Comparison of ENCODE assay signal across 7 mouse cellular contexts in the genomic region with DNA sequence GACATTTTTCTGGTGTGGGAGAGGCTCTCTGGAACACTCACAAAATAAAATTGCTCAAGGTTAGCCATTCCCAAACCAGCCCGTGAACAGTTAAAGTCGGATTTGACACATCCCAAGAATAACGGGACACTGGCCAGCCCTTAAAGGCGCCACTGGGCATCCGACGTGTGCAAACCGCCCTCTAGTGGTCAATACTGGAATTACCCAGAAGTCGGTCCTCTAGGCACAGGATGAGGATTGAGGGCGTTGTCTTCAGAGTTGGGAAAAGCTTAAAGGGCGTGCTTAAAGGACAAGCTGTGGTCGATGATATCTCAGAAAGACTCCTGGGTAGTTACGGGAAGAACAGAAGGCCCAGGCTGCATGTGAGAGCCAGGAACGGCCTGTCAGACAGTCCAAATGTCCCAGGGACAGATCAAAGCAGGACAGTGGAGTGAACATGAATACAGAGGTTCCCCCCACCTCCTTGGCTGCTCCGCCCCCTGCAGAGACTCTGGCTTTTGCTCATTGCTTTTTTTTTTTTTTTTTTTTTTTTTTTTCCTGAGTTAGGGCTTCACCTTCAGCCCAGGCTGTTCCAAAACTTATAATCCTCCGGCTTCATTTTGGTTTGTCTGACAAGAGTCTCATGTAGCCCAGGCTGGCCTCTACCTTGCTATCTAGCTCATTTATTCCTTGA.
DNase-seq lines count a peak whose midpoint lies in the region; ATAC-seq lines count a peak whose summit lies in the region.

No protein-coding gene starts in this region.

- H3K4me2 ChIP-seq in forebrain, embryonic 14.5 days (ENCODE audit: low read length) = no peak overlapping the region

- no peaks in the 10 kb centered on the region for H3K27me3 ChIP-seq in forebrain, embryonic 14.5 days (replicated peaks; ENCODE audit: control insufficient read depth, insufficient read depth, low read length)

- DNase-seq in MN1 (ENCODE audit: low spot score) = peak; percentile 95
- DNase-seq in c-Kit-positive CD71-positive TER-119-negative erythroid progenitor cells, embryonic 14.5 days (ENCODE audit: low read depth) = peak; percentile 85
- DNase-seq in forebrain, embryonic 14.5 days (ENCODE audit: low spot score) = peak; percentile 93
- peak; percentile 94 for DNase-seq in heart, postnatal 4 days
- DNase-seq in layer of hippocampus, postnatal 14 days (ENCODE audit: low spot score in 2 of 2) = peak; percentile 84 to 90
- DNase-seq in lung, postnatal 36 days = peak; percentile 95
- DNase-seq in right cerebral cortex, postnatal 25 days = peak; percentile 70

- H3K9ac ChIP-seq in forebrain, embryonic 14.5 days (ENCODE audit: low read length) = no peak overlapping the region

- no peak overlapping the region for H3K27ac ChIP-seq in forebrain, embryonic 14.5 days (ENCODE audit: low read depth, low read length)

- no peaks in the 10 kb centered on the region for H3K9me3 ChIP-seq in forebrain, embryonic 14.5 days (replicated peaks; ENCODE audit: control insufficient read depth, low read length)

- peaks cover 7% of the 10 kb centered on the region; the same call in 1 of the 2 replicates for H3K4me1 ChIP-seq in forebrain, embryonic 14.5 days (ENCODE audit: control insufficient read depth, insufficient read depth, low read length)

- 12% methylated on average over 15 of the region's 15 CpGs for WGBS in forebrain, embryonic 14.5 days

- no peak overlapping the region for H3K4me3 ChIP-seq in forebrain, embryonic 14.5 days (ENCODE audit: low read depth, low read length)

- no peaks in the 10 kb centered on the region for H3K36me3 ChIP-seq in forebrain, embryonic 14.5 days (ENCODE audit: control insufficient read depth, insufficient read depth, low read length)

- ATAC-seq in forebrain, embryonic 14.5 days = peak; percentile 51
